Mouse (Mus musculus): ENCODE data around the gene Gigyf1. TPM values are rescaled to one million over a fixed set of nuclear protein-coding genes. Genes with fewer than 3 reads are reported as not detected.

The Gigyf1 gene
- total and polyA plus RNA-seq, 2 experiments from 2014 or later, result 10.6 to 25.2 TPM

GRCm38 (mm10) chr5:137530588-137531413 is 12.5 kb downstream of the Gigyf1 start:
- H3K9ac ChIP-seq, result peak overlapping the region; percentile 98
- ATAC-seq (peak; percentile 78), DNase-seq (peak; percentile 68)
- under 1% methylated on average over 44 of the region's 46 CpGs for WGBS
- H3K4me2 ChIP-seq (ENCODE audit: low read depth), result peak overlapping the region; percentile 90
- H3K27ac ChIP-seq (ENCODE audit: low read depth, low read length), result peak overlapping the region; percentile 98
- no peak for TF ChIP-seq CTCF (IDR thresholded peaks at IDR 0.05; ENCODE audit: low read depth)
- H3K4me1 ChIP-seq (ENCODE audit: insufficient read depth), result no peaks in the 10 kb centered on the region
- no peaks in the 10 kb centered on the region for H3K27me3 ChIP-seq (ENCODE audit: insufficient read depth, low read length)
- peak overlapping the region; percentile 58 for H3K4me3 ChIP-seq (ENCODE audit: low read depth, low read length)
- H3K36me3 ChIP-seq (ENCODE audit: insufficient read depth), result peaks cover 37% of the 10 kb centered on the region
- H3K9me3 ChIP-seq (ENCODE audit: low read length), result no peaks in the 10 kb centered on the region

- Histone ChIP-seq H3K27me3 (ENCODE audit: insufficient read depth, low read length) (no peaks in the 10 kb centered on the region), H3K4me2 (ENCODE audit: low read depth) (peak overlapping the region; percentile 90), H3K36me3 (ENCODE audit: insufficient read depth) (peaks cover 30% of the 10 kb centered on the region), H3K4me3 (ENCODE audit: low read depth, low read length) (peak overlapping the region; percentile 58), H3K9ac (peak overlapping the region; percentile 98), H3K9me3 (ENCODE audit: low read length) (no peaks in the 10 kb centered on the region), H3K27ac (ENCODE audit: low read depth, low read length) (peak overlapping the region; percentile 98), H3K4me1 (ENCODE audit: insufficient read depth) (no peaks in the 10 kb centered on the region)
- ATAC-seq (peak; percentile 14), DNase-seq (peak; percentile 92)
- no peak for TF ChIP-seq CTCF (IDR thresholded peaks at IDR 0.05; ENCODE audit: low read depth)
- under 1% methylated on average over 51 of the region's 51 CpGs for WGBS
These were observed 13.2 kb downstream of the Gigyf1 start for GRCm38 (mm10) chr5:137531414-137532130.

GRCm38 (mm10) chr5:137532131-137532807 is 13.9 kb downstream of the Gigyf1 start:
- peak overlapping the region; percentile 58 for H3K4me3 ChIP-seq (ENCODE audit: low read depth, low read length)
- no peaks in the 10 kb centered on the region for H3K9me3 ChIP-seq (ENCODE audit: low read length)
- no peaks in the 10 kb centered on the region for H3K4me1 ChIP-seq (ENCODE audit: insufficient read depth)
- ATAC-seq, result no peak
- peaks cover 29% of the 10 kb centered on the region for H3K36me3 ChIP-seq (ENCODE audit: insufficient read depth)
- no peak for TF ChIP-seq CTCF (IDR thresholded peaks at IDR 0.05; ENCODE audit: low read depth)
- no peaks in the 10 kb centered on the region for H3K27me3 ChIP-seq (ENCODE audit: insufficient read depth, low read length)
- peak overlapping the region; percentile 98 for H3K27ac ChIP-seq (ENCODE audit: low read depth, low read length)
- peak; percentile 55 for DNase-seq
- WGBS, result under 1% methylated on average over 19 of the region's 19 CpGs
- H3K9ac ChIP-seq, result peak overlapping the region; percentile 98
- peak overlapping the region; percentile 90 for H3K4me2 ChIP-seq (ENCODE audit: low read depth)

DNA sequence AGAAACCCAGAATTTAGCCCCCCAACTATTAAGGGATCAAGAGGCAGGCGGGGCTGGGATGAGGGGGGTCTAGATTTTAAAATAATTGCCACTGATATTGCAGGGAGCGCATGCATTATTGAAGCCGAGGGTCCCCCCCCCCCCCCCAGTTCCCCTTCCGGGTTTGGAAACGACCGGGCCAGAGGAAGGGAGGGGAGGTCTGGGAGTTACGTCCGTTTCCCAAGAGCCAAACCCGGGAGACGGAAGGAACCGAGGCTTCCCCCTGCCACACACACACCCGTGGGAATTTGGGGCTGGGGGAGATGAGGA is 14.4 kb downstream of the Gigyf1 start:
- ATAC-seq, result no peak; the same call in 1 of the 2 replicates
- no peaks in the 10 kb centered on the region for H3K4me1 ChIP-seq (ENCODE audit: insufficient read depth)
- no peaks in the 10 kb centered on the region for H3K9me3 ChIP-seq (ENCODE audit: low read length)
- peaks cover 24% of the 10 kb centered on the region for H3K36me3 ChIP-seq (ENCODE audit: insufficient read depth)
- no peak for DNase-seq
- WGBS, result 1% methylated on average over 7 of the region's 12 CpGs
- H3K9ac ChIP-seq, result peak overlapping the region; percentile 98
- peak overlapping the region; percentile 90 for H3K4me2 ChIP-seq (ENCODE audit: low read depth)
- peak overlapping the region; percentile 58 for H3K4me3 ChIP-seq (ENCODE audit: low read depth, low read length)
- no peak for TF ChIP-seq CTCF (IDR thresholded peaks at IDR 0.05; ENCODE audit: low read depth)
- H3K27ac ChIP-seq (ENCODE audit: low read depth, low read length), result peak overlapping the region; percentile 98
- H3K27me3 ChIP-seq (ENCODE audit: insufficient read depth, low read length), result no peaks in the 10 kb centered on the region

- TF ChIP-seq CTCF (IDR thresholded peaks at IDR 0.05; ENCODE audit: low read depth), result no peak; the same call in 1 of the 2 replicates
- Histone ChIP-seq H3K4me2 (ENCODE audit: low read depth) (peak within 1 kb of the TSS; percentile 90), H3K4me1 (ENCODE audit: insufficient read depth) (no peaks in the 10 kb centered on the region), H3K36me3 (ENCODE audit: insufficient read depth) (peaks cover 19% of the 10 kb centered on the region), H3K27ac (ENCODE audit: low read depth, low read length) (peak within 1 kb of the TSS; percentile 98), H3K27me3 (ENCODE audit: insufficient read depth, low read length) (no peaks in the 10 kb centered on the region), H3K9ac (peak within 1 kb of the TSS; percentile 98), H3K9me3 (ENCODE audit: low read length) (no peaks in the 10 kb centered on the region), H3K4me3 (ENCODE audit: low read depth, low read length) (peak within 1 kb of the TSS; percentile 58)
- DNase-seq (peak; percentile 99), ATAC-seq (peak; percentile 71)
- under 1% methylated on average over 40 of the region's 40 CpGs for WGBS
These were observed 14.9 kb downstream of the Gigyf1 start, which contains the start of the genes Epo and Gnb2 for GRCm38 (mm10) chr5:137533117-137533827. Gene Epo, minus strand, starts transcription at chr5:137533242. Gene Gnb2, minus strand, starts transcription at chr5:137533510.

DNA sequence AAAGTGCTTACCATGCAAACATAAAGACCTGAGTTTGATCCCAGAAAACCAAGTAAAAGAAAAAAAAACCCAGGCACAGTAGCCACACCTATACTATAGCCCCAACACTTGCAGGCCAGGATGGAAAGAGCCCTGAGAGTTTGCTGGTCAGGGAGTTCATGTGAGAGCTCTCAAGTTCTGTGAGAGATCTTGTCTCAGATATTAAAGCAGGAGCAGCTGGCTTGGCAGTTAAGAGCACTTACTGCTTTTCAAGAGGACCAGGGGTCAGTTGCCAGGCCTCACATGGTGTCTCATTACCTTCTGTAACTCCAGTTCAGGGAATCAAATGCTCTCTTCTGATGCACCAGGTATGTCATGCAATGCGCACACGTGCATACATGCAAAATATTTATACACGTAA is 16.4 kb downstream of the Gigyf1 start:
- DNase-seq, result no peak
- 95% methylated on average over 3 of the region's 3 CpGs for WGBS

More for the DNA sequence above, 16.4 kb downstream of the Gigyf1 start:
- TF ChIP-seq CTCF (IDR thresholded peaks at IDR 0.05; ENCODE audit: low read depth), result no peak
- H3K36me3 ChIP-seq (ENCODE audit: insufficient read depth), result peaks cover 4% of the 10 kb centered on the region
- H3K9me3 ChIP-seq (ENCODE audit: low read length), result no peaks in the 10 kb centered on the region
- H3K27ac ChIP-seq (ENCODE audit: low read depth, low read length), result no peak overlapping the region
- peaks cover 4% of the 10 kb centered on the region; the same call in 1 of the 2 replicates for H3K4me1 ChIP-seq (ENCODE audit: insufficient read depth)
- no peak overlapping the region for H3K4me2 ChIP-seq (ENCODE audit: low read depth)
- no peak overlapping the region for H3K9ac ChIP-seq
- no peak overlapping the region for H3K4me3 ChIP-seq (ENCODE audit: low read depth, low read length)
- ATAC-seq, result no peak
- H3K27me3 ChIP-seq (ENCODE audit: insufficient read depth, low read length), result no peaks in the 10 kb centered on the region

All from forebrain, postnatal 0 days (tissue).